39 mouse cellular contexts compared by ENCODE assay signal in genomic region chr9:26725709-26726108, GRCm38 (mm10). TPM values are rescaled to one million over a fixed set of nuclear protein-coding genes. Genes with fewer than 3 reads are reported as not detected.
"Had no signal": no experiment of that assay in that cellular context is flagged by ENCODE, and none has a peak within 500 bp of the region (broad histone marks: within the 10 kb centered on the region; RNA-seq: fewer than 3 reads in every experiment).

No protein-coding gene starts in this region.

- ATAC-seq: liver, embryonic 12.5 days; liver, postnatal 0 days; lung, postnatal 0 days; midbrain, embryonic 13.5 days; midbrain, embryonic 15.5 days; midbrain, embryonic 16.5 days had no signal

- H3K36me3 ChIP-seq: limb, embryonic 10.5 days; limb, embryonic 12.5 days; limb, embryonic 13.5 days; limb, embryonic 15.5 days; liver, embryonic 12.5 days; liver, embryonic 13.5 days; liver, embryonic 15.5 days; lung, embryonic 15.5 days; midbrain, embryonic 10.5 days; midbrain, embryonic 12.5 days; midbrain, embryonic 13.5 days; midbrain, embryonic 15.5 days; neural tube, embryonic 12.5 days had no signal

- H3K27ac ChIP-seq: limb, embryonic 10.5 days; limb, embryonic 12.5 days; limb, embryonic 13.5 days; limb, embryonic 15.5 days; liver, embryonic 12.5 days; liver, embryonic 13.5 days; liver, embryonic 14.5 days; liver, embryonic 15.5 days; lung, embryonic 15.5 days; macrophage; midbrain, embryonic 10.5 days; midbrain, embryonic 12.5 days; midbrain, embryonic 13.5 days; midbrain, embryonic 15.5 days; neural tube, embryonic 12.5 days had no signal

- H3K9me3 ChIP-seq: limb, embryonic 10.5 days; limb, embryonic 12.5 days; limb, embryonic 13.5 days; limb, embryonic 15.5 days; liver, embryonic 12.5 days; liver, embryonic 13.5 days; liver, embryonic 15.5 days; lung, embryonic 15.5 days; midbrain, embryonic 10.5 days; midbrain, embryonic 12.5 days; midbrain, embryonic 13.5 days; midbrain, embryonic 15.5 days; neural tube, embryonic 12.5 days had no signal

- H3K4me2 ChIP-seq: limb, embryonic 12.5 days; limb, embryonic 13.5 days; limb, embryonic 15.5 days; liver, embryonic 11.5 days; liver, embryonic 12.5 days; liver, embryonic 13.5 days; liver, embryonic 15.5 days; lung, embryonic 14.5 days; lung, embryonic 15.5 days; midbrain, embryonic 11.5 days; midbrain, embryonic 12.5 days; midbrain, embryonic 13.5 days; midbrain, embryonic 15.5 days; neural tube, embryonic 12.5 days had no signal

- DNase-seq: left cerebral cortex, postnatal 4 days; liver; liver, embryonic 13.5 days; liver, postnatal 0 days; lung, adult 18-20 months; lung, adult 2 months; lung, embryonic 14.5 days; lung, postnatal 10 days; lung, postnatal 14 days; lung, postnatal 36 days; lung, postnatal 4 days; midbrain, embryonic 14.5 days had no signal

- H3K4me1 ChIP-seq: limb, embryonic 10.5 days; limb, embryonic 12.5 days; limb, embryonic 13.5 days; limb, embryonic 15.5 days; liver, embryonic 12.5 days; liver, embryonic 13.5 days; liver, embryonic 15.5 days; lung, embryonic 15.5 days; megakaryocyte, embryonic 14.5 days; midbrain, embryonic 10.5 days; midbrain, embryonic 12.5 days; midbrain, embryonic 13.5 days; midbrain, embryonic 15.5 days; neural tube, embryonic 12.5 days had no signal

- H3K4me3 ChIP-seq: limb, embryonic 10.5 days; limb, embryonic 12.5 days; limb, embryonic 13.5 days; limb, embryonic 15.5 days; liver, embryonic 12.5 days; liver, embryonic 13.5 days; liver, embryonic 15.5 days; lung, embryonic 15.5 days; megakaryocyte, embryonic 14.5 days; midbrain, embryonic 10.5 days; midbrain, embryonic 12.5 days; midbrain, embryonic 13.5 days; midbrain, embryonic 15.5 days; myocyte; neural tube, embryonic 12.5 days had no signal

- H3K27me3 ChIP-seq: limb, embryonic 12.5 days; limb, embryonic 13.5 days; liver, embryonic 12.5 days; liver, embryonic 13.5 days; liver, embryonic 15.5 days; lung, embryonic 15.5 days; megakaryocyte, embryonic 14.5 days; midbrain, embryonic 15.5 days; neural tube, embryonic 12.5 days had no signal

- H3K9ac ChIP-seq: limb, embryonic 12.5 days; limb, embryonic 13.5 days; limb, embryonic 15.5 days; liver, embryonic 12.5 days; liver, embryonic 13.5 days; liver, embryonic 14.5 days; liver, embryonic 15.5 days; liver, postnatal 0 days; lung, embryonic 14.5 days; lung, embryonic 15.5 days; midbrain, embryonic 12.5 days; midbrain, embryonic 13.5 days; midbrain, embryonic 15.5 days; neural tube, embryonic 12.5 days had no signal

RNA-seq across cellular contexts. Expression of gene B3gat1, which starts 7.8 kb away (rescaled TPM):
- total RNA-seq: liver, adult 2 months; megakaryocyte progenitor cell, adult 5-6 weeks; megakaryocyte, adult 5-6 weeks; megakaryocyte-erythroid progenitor cell, adult 5-6 weeks; monocyte, adult 5-6 weeks had no signal
- polyA plus RNA-seq: liver, adult 2 months; liver, embryonic 11.5 days; liver, embryonic 12.5 days; liver, embryonic 13.5 days; liver, embryonic 15.5 days; liver, embryonic 16.5 days; liver, postnatal 0 days; lung, embryonic 16.5 days; lung, postnatal 0 days; macrophage; myocyte had no signal
